In genomic region chr13:21786189-21786898, GRCm38 (mm10) we compare ENCODE assay signal across 8 mouse cellular contexts. TPM values are rescaled to one million over a fixed set of nuclear protein-coding genes. Genes with fewer than 3 reads are reported as not detected.
A peak's percentile ranks its signal among the peaks of the same experiment; 100 is the strongest.
DNase-seq lines count a peak whose midpoint lies in the region; ATAC-seq and TF ChIP-seq lines count a peak whose summit lies in the region.

No protein-coding gene starts in this region.

- H3K9me3 ChIP-seq in G1E (replicated peaks): no peaks in the 10 kb centered on the region
- no peaks in the 10 kb centered on the region for H3K9me3 ChIP-seq in forebrain, embryonic 12.5 days

- no peak overlapping the region for H3K27ac ChIP-seq in cerebellum, adult 2 months (ENCODE audit: insufficient read depth, low read length)
- H3K27ac ChIP-seq in forebrain, embryonic 12.5 days: peak overlapping the region; percentile 94

- DNase-seq in cerebellum, adult 2 months: no peak
- no peak for DNase-seq in G1E (ENCODE audit: low spot score)
- peak; percentile 40 for DNase-seq in liver
- peak; percentile 49 for DNase-seq in splenic B cell, adult 2 months (ENCODE audit: low read depth, low spot score)
- DNase-seq in urinary bladder, postnatal 14 days (ENCODE audit: low spot score): no peak
- no peak for DNase-seq in cerebellum, adult 11-12 months

- 7% methylated on average over 8 of the region's 8 CpGs for WGBS in cerebellum, adult 2 months
- WGBS in forebrain, embryonic 12.5 days: 3% methylated on average over 8 of the region's 8 CpGs

- no peak for TF ChIP-seq POLR2A in cerebellum, adult 2 months (IDR thresholded peaks at IDR 0.05; ENCODE audit: borderline replicate concordance, insufficient read depth, low read length)

- no peaks in the 10 kb centered on the region for H3K36me3 ChIP-seq in G1E (replicated peaks)
- H3K36me3 ChIP-seq in forebrain, embryonic 12.5 days (replicated peaks): no peaks in the 10 kb centered on the region
- H3K36me3 ChIP-seq in splenic B cell, adult 2 months (ENCODE audit: control insufficient read depth, insufficient read depth, low read length, poor library complexity, severe bottlenecking): no peaks in the 10 kb centered on the region

- no peak for ATAC-seq in cerebellum, adult (ENCODE audit: insufficient number of reproducible peaks, low FRiP score, low TSS enrichment)
- no peak for ATAC-seq in G1E (ENCODE audit: extremely low read depth, insufficient number of reproducible peaks, low FRiP score, poor library complexity, severe bottlenecking)
- ATAC-seq in forebrain, embryonic 12.5 days (ENCODE audit: low FRiP score): no peak

- H3K27me3 ChIP-seq in cerebellum, adult 2 months (ENCODE audit: control insufficient read depth, insufficient read depth, low read length): no peaks in the 10 kb centered on the region
- H3K27me3 ChIP-seq in G1E (ENCODE audit: insufficient read depth, low read length): no peaks in the 10 kb centered on the region
- H3K27me3 ChIP-seq in forebrain, embryonic 12.5 days: no peaks in the 10 kb centered on the region
- H3K27me3 ChIP-seq in splenic B cell, adult 2 months (ENCODE audit: control insufficient read depth, insufficient read depth, low read length, poor library complexity, severe bottlenecking): no peaks in the 10 kb centered on the region

- H3K4me3 ChIP-seq in cerebellum, adult 2 months (replicated peaks; ENCODE audit: insufficient read depth, low read depth, low read length): peak overlapping the region; percentile 23
- peak overlapping the region; percentile 61; the same call in 1 of the 2 replicates for H3K4me3 ChIP-seq in G1E (ENCODE audit: low read depth, low read length)
- peak overlapping the region; percentile 37 for H3K4me3 ChIP-seq in forebrain, embryonic 12.5 days (replicated peaks)

- H3K4me2 ChIP-seq in forebrain, embryonic 12.5 days: peak overlapping the region; percentile 53

- TF ChIP-seq CTCF in cerebellum, adult 2 months (IDR thresholded peaks at IDR 0.05; ENCODE audit: borderline replicate concordance, insufficient read depth, low read depth, low read length): no peak
- no peak for TF ChIP-seq CTCF in G1E (IDR thresholded peaks at IDR 0.05; ENCODE audit: low read depth, low read length)

- H3K9ac ChIP-seq in forebrain, embryonic 12.5 days: peak overlapping the region; percentile 58

- H3K4me1 ChIP-seq in cerebellum, adult 2 months (ENCODE audit: control insufficient read depth, insufficient read depth, low read length): 0 out of 2 replicates have a peak, but pooled peaks cover 2% of the 10 kb centered on the region
- peaks cover 30% of the 10 kb centered on the region for H3K4me1 ChIP-seq in G1E (ENCODE audit: insufficient read depth, low read depth, low read length)
- H3K4me1 ChIP-seq in forebrain, embryonic 12.5 days: peaks cover 39% of the 10 kb centered on the region

RNA-seq across cellular contexts. Expression of gene Hist1h2an, which starts 0.7 kb away (rescaled TPM):
- polyA plus RNA-seq in cerebellum, adult 2 months (2012; rRNA removed): not detected in 2 replicates
- total RNA-seq in G1E (2014; fragmentation: Nextera tagmentation): 14.4 and 62.3 TPM in 2 replicates
- total RNA-seq in G1E (2017): 76.2 and 144 TPM in 2 replicates
- polyA plus RNA-seq in G1E (2012): 18.0 and 48.6 TPM in 2 replicates
- polyA plus RNA-seq in forebrain, embryonic 12.5 days (2016; fragmentation: Nextera tagmentation; extraction: Ambion mirVana): 13.9 and 15.0 TPM in 2 replicates

RNA-seq across cellular contexts. Expression of gene Hist1h2bp, which starts 0.9 kb away (rescaled TPM):
- not detected in 2 replicates for polyA plus RNA-seq in cerebellum, adult 2 months (2012; rRNA removed)
- total RNA-seq in G1E (2014; fragmentation: Nextera tagmentation) (88.4 and 192 TPM in 2 replicates), G1E (2017) (55.4 and 77.8 TPM in 2 replicates)
- 6.8 and 18.8 TPM in 2 replicates for polyA plus RNA-seq in G1E (2012)
- polyA plus RNA-seq in forebrain, embryonic 12.5 days (2016; fragmentation: Nextera tagmentation; extraction: Ambion mirVana): 3.0 and 5.2 TPM in 2 replicates

RNA-seq across cellular contexts. Expression of gene Hist1h3i, which starts 3.2 kb away (rescaled TPM):
- polyA plus RNA-seq in cerebellum, adult 2 months (2012; rRNA removed): 1.9 and 4.9 TPM in 2 replicates
- total RNA-seq in G1E (2014; fragmentation: Nextera tagmentation) (770 and 1,209 TPM in 2 replicates), G1E (2017) (347 and 472 TPM in 2 replicates)
- 9.7 and 61.6 TPM in 2 replicates for polyA plus RNA-seq in G1E (2012)
- polyA plus RNA-seq in forebrain, embryonic 12.5 days (2016; fragmentation: Nextera tagmentation; extraction: Ambion mirVana): 166 and 188 TPM in 2 replicates

RNA-seq across cellular contexts. Expression of gene Hist1h1b, which starts 5.9 kb away (rescaled TPM):
- polyA plus RNA-seq in cerebellum, adult 2 months (2012; rRNA removed): 0.27 and 0.41 TPM in 2 replicates
- total RNA-seq in G1E (2014; fragmentation: Nextera tagmentation) (919 and 956 TPM in 2 replicates), G1E (2017) (975 and 1,171 TPM in 2 replicates)
- 2.9 and 8.3 TPM in 2 replicates for polyA plus RNA-seq in G1E (2012)
- polyA plus RNA-seq in forebrain, embryonic 12.5 days (2016; fragmentation: Nextera tagmentation; extraction: Ambion mirVana): 44.0 and 46.6 TPM in 2 replicates

RNA-seq across cellular contexts. Expression of gene Hist1h2bq, which starts 23.7 kb away (rescaled TPM):
- 1.2 and 2.3 TPM in 2 replicates for polyA plus RNA-seq in cerebellum, adult 2 months (2012; rRNA removed)
- total RNA-seq in G1E (2014; fragmentation: Nextera tagmentation) (1,081 and 1,195 TPM in 2 replicates), G1E (2017) (921 and 1,023 TPM in 2 replicates)
- polyA plus RNA-seq in G1E (2012): 5.1 and 26.9 TPM in 2 replicates
- polyA plus RNA-seq in forebrain, embryonic 12.5 days (2016; fragmentation: Nextera tagmentation; extraction: Ambion mirVana): 23.9 and 32.5 TPM in 2 replicates

Comparison
In these comparisons a context has a peak if more than half of its experiments do, and no peak if none do; other contexts are left out.
1. DNase-seq: peak in liver (single experiment) and splenic B cell, adult 2 months (single experiment); none in cerebellum, adult 2 months (0 of 2), G1E (single experiment), urinary bladder, postnatal 14 days (single experiment) and cerebellum, adult 11-12 months (single experiment).
2. RNA of gene Hist1h2an, which starts 0.7 kb away (polyA plus RNA-seq): 18.0 to 48.6 TPM in G1E and 13.9 to 15.0 TPM in forebrain, embryonic 12.5 days; not detected in cerebellum, adult 2 months; every median in the first group is over 10 times any median in the second.
3. Peak in every context shown above with its lines, with median percentiles within 50 percentile points of each other: H3K4me3 ChIP-seq.